In genomic region chr14:57760447-57761412, GRCm38 (mm10) we compare ENCODE assay signal across 16 mouse cellular contexts. TPM values are rescaled to one million over a fixed set of nuclear protein-coding genes. Genes with fewer than 3 reads are reported as not detected.
DNase-seq lines count a peak whose midpoint lies in the region; ATAC-seq and TF ChIP-seq lines count a peak whose summit lies in the region.
"Had no signal": no experiment of that assay in that cellular context is flagged by ENCODE, and none has a peak within 500 bp of the region (broad histone marks: within the 10 kb centered on the region; RNA-seq: fewer than 3 reads in every experiment).

No protein-coding gene starts in this region.

- H3K36me3 ChIP-seq in forebrain, embryonic 14.5 days (ENCODE audit: control insufficient read depth, insufficient read depth, low read length), result no peaks in the 10 kb centered on the region
- no peaks in the 10 kb centered on the region for H3K36me3 ChIP-seq in forebrain, embryonic 12.5 days (replicated peaks)
- H3K36me3 ChIP-seq in liver, postnatal 0 days (replicated peaks; ENCODE audit: insufficient read depth, low read length), result no peaks in the 10 kb centered on the region
- H3K36me3 ChIP-seq in liver, embryonic 12.5 days, result no peaks in the 10 kb centered on the region
- no peaks in the 10 kb centered on the region for H3K36me3 ChIP-seq in hindbrain, embryonic 13.5 days
- H3K36me3 ChIP-seq: liver, embryonic 13.5 days; midbrain, embryonic 13.5 days; neural tube, embryonic 13.5 days had no signal

- WGBS in forebrain, embryonic 14.5 days, result 37% methylated on average over 10 of the region's 10 CpGs
- WGBS in forebrain, embryonic 12.5 days, result 48% methylated on average over 10 of the region's 10 CpGs
- WGBS in liver, postnatal 0 days (ENCODE audit: insufficient replicate concordance), result 76% methylated on average over 10 of the region's 10 CpGs
- WGBS in liver, embryonic 12.5 days (ENCODE audit: insufficient replicate concordance), result 70% methylated on average over 10 of the region's 10 CpGs
- 42% methylated on average over 10 of the region's 10 CpGs for WGBS in hindbrain, embryonic 13.5 days

- no peak overlapping the region for H3K4me3 ChIP-seq in forebrain, embryonic 14.5 days (ENCODE audit: low read depth, low read length)
- H3K4me3 ChIP-seq in forebrain, embryonic 12.5 days (replicated peaks), result no peak overlapping the region
- no peak overlapping the region for H3K4me3 ChIP-seq in liver, postnatal 0 days (ENCODE audit: low read depth, low read length)
- H3K4me3 ChIP-seq in liver, embryonic 12.5 days, result no peak overlapping the region
- no peak overlapping the region for H3K4me3 ChIP-seq in hindbrain, embryonic 13.5 days
- H3K4me3 ChIP-seq: left cerebral cortex, adult 2 months; liver, embryonic 13.5 days; midbrain, embryonic 13.5 days; neural tube, embryonic 13.5 days had no signal

- H3K27ac ChIP-seq in forebrain, embryonic 14.5 days (ENCODE audit: low read depth, low read length), result no peak overlapping the region
- H3K27ac ChIP-seq in forebrain, embryonic 12.5 days, result no peak overlapping the region
- 0 out of 2 replicates have a peak overlapping the region, but pooled peaks have one; percentile 13 for H3K27ac ChIP-seq in liver, postnatal 0 days (ENCODE audit: low read depth)
- no peak overlapping the region for H3K27ac ChIP-seq in liver, embryonic 12.5 days
- no peak overlapping the region for H3K27ac ChIP-seq in hindbrain, embryonic 13.5 days
- H3K27ac ChIP-seq: left cerebral cortex, adult 2 months; liver, embryonic 13.5 days; midbrain, embryonic 13.5 days; neural tube, embryonic 13.5 days had no signal

- no peaks in the 10 kb centered on the region for H3K9me3 ChIP-seq in forebrain, embryonic 14.5 days (replicated peaks; ENCODE audit: control insufficient read depth, low read length)
- no peaks in the 10 kb centered on the region for H3K9me3 ChIP-seq in forebrain, embryonic 12.5 days
- no peaks in the 10 kb centered on the region for H3K9me3 ChIP-seq in liver, postnatal 0 days (ENCODE audit: low read length)
- no peaks in the 10 kb centered on the region for H3K9me3 ChIP-seq in liver, embryonic 12.5 days (replicated peaks)
- H3K9me3 ChIP-seq in hindbrain, embryonic 13.5 days, result no peaks in the 10 kb centered on the region
- H3K9me3 ChIP-seq: liver, embryonic 13.5 days; midbrain, embryonic 13.5 days; neural tube, embryonic 13.5 days had no signal

- TF ChIP-seq EP300 in liver, postnatal 0 days (IDR thresholded peaks at IDR 0.05; ENCODE audit: low read depth), result no peak

- ATAC-seq in forebrain, embryonic 14.5 days, result peak; percentile 29; the same call in 1 of the 2 replicates
- ATAC-seq in forebrain, embryonic 12.5 days (ENCODE audit: low FRiP score), result no peak
- no peak for ATAC-seq in liver, postnatal 0 days
- ATAC-seq in liver, embryonic 12.5 days, result no peak
- ATAC-seq in hindbrain, embryonic 13.5 days (ENCODE audit: low FRiP score), result 0 out of 2 replicates have a peak, but pooled peaks have one; percentile 28
- ATAC-seq: midbrain, embryonic 13.5 days had no signal

- TF ChIP-seq CTCF in liver, postnatal 0 days (IDR thresholded peaks at IDR 0.05; ENCODE audit: low read depth), result no peak

- H3K4me1 ChIP-seq in forebrain, embryonic 14.5 days (ENCODE audit: control insufficient read depth, insufficient read depth, low read length), result peaks cover 9% of the 10 kb centered on the region; the same call in 1 of the 2 replicates
- peaks cover 7% of the 10 kb centered on the region for H3K4me1 ChIP-seq in forebrain, embryonic 12.5 days
- H3K4me1 ChIP-seq in liver, postnatal 0 days (ENCODE audit: insufficient read depth), result peaks cover 19% of the 10 kb centered on the region
- peaks cover 23% of the 10 kb centered on the region for H3K4me1 ChIP-seq in liver, embryonic 12.5 days
- peaks cover 10% of the 10 kb centered on the region for H3K4me1 ChIP-seq in hindbrain, embryonic 13.5 days (replicated peaks)
- H3K4me1 ChIP-seq: midbrain, embryonic 13.5 days had no signal

- H3K27me3 ChIP-seq in forebrain, embryonic 14.5 days (replicated peaks; ENCODE audit: control insufficient read depth, insufficient read depth, low read length), result no peaks in the 10 kb centered on the region
- H3K27me3 ChIP-seq in forebrain, embryonic 12.5 days, result peaks cover 14% of the 10 kb centered on the region; the same call in 1 of the 2 replicates
- no peaks in the 10 kb centered on the region for H3K27me3 ChIP-seq in liver, postnatal 0 days (ENCODE audit: insufficient read depth, low read length)
- no peaks in the 10 kb centered on the region; the same call in 1 of the 2 replicates for H3K27me3 ChIP-seq in liver, embryonic 12.5 days (replicated peaks)
- no peaks in the 10 kb centered on the region for H3K27me3 ChIP-seq in hindbrain, embryonic 13.5 days
- H3K27me3 ChIP-seq: liver, embryonic 13.5 days; midbrain, embryonic 13.5 days; neural tube, embryonic 13.5 days had no signal

- no peak overlapping the region for H3K9ac ChIP-seq in forebrain, embryonic 14.5 days (ENCODE audit: low read length)
- no peak overlapping the region for H3K9ac ChIP-seq in forebrain, embryonic 12.5 days
- no peak overlapping the region for H3K9ac ChIP-seq in liver, postnatal 0 days (replicated peaks)
- H3K9ac ChIP-seq in liver, embryonic 12.5 days, result no peak overlapping the region
- H3K9ac ChIP-seq in hindbrain, embryonic 13.5 days, result no peak overlapping the region; the same call in 1 of the 2 replicates
- H3K9ac ChIP-seq: liver, embryonic 13.5 days; midbrain, embryonic 13.5 days; neural tube, embryonic 13.5 days had no signal

- peak; percentile 35 for DNase-seq in forebrain, embryonic 14.5 days (ENCODE audit: low spot score)
- no peak for DNase-seq in liver, postnatal 0 days
- peak; percentile 23 for DNase-seq in mesoderm, embryonic 11.5 days (ENCODE audit: low read depth, low spot score)
- no peak for DNase-seq in thymus, postnatal 25 days
- DNase-seq in cerebellum, adult 9-10 months, result no peak
- DNase-seq: adrenal gland, postnatal 25 days; B cell, adult 2 months; kidney, postnatal 25 days; liver, embryonic 13.5 days; retina, postnatal 1 day had no signal

- H3K4me2 ChIP-seq in forebrain, embryonic 14.5 days (ENCODE audit: low read length), result no peak overlapping the region
- no peak overlapping the region for H3K4me2 ChIP-seq in forebrain, embryonic 12.5 days
- H3K4me2 ChIP-seq in liver, postnatal 0 days (ENCODE audit: low read depth, low read length), result no peak overlapping the region
- H3K4me2 ChIP-seq in liver, embryonic 12.5 days, result no peak overlapping the region
- no peak overlapping the region for H3K4me2 ChIP-seq in hindbrain, embryonic 13.5 days
- H3K4me2 ChIP-seq: liver, embryonic 13.5 days; midbrain, embryonic 13.5 days; neural tube, embryonic 13.5 days had no signal

RNA-seq across cellular contexts. Expression of gene Lats2, which starts 2.5 kb away (rescaled TPM):
- 5.0 and 6.2 TPM in 2 replicates for polyA plus RNA-seq in forebrain, embryonic 14.5 days (2014; fragmentation: Nextera tagmentation; extraction: Ambion mirVana)
- 14.5 and 15.0 TPM in 2 replicates for polyA plus RNA-seq in forebrain, embryonic 12.5 days (2016; fragmentation: Nextera tagmentation; extraction: Ambion mirVana)
- 4.7 and 4.9 TPM in 2 replicates for polyA plus RNA-seq in liver, postnatal 0 days (2015; fragmentation: Nextera tagmentation; extraction: Ambion mirVana)
- polyA plus RNA-seq in liver, embryonic 12.5 days (2016; fragmentation: Nextera tagmentation; extraction: Ambion mirVana), result 6.6 and 7.3 TPM in 2 replicates
- polyA plus RNA-seq in hindbrain, embryonic 13.5 days (2015; fragmentation: Nextera tagmentation; extraction: Ambion mirVana), result 9.6 and 10.5 TPM in 2 replicates

RNA-seq across cellular contexts. Expression of gene Gm49361, which starts 14.8 kb away (rescaled TPM):
- not detected in 2 replicates for polyA plus RNA-seq in forebrain, embryonic 14.5 days (2014; fragmentation: Nextera tagmentation; extraction: Ambion mirVana)
- polyA plus RNA-seq in forebrain, embryonic 12.5 days (2016; fragmentation: Nextera tagmentation; extraction: Ambion mirVana), result not detected in 2 replicates
- polyA plus RNA-seq in liver, postnatal 0 days (2015; fragmentation: Nextera tagmentation; extraction: Ambion mirVana), result not detected in 2 replicates
- not detected in 2 replicates for polyA plus RNA-seq in liver, embryonic 12.5 days (2016; fragmentation: Nextera tagmentation; extraction: Ambion mirVana)
- polyA plus RNA-seq in hindbrain, embryonic 13.5 days (2015; fragmentation: Nextera tagmentation; extraction: Ambion mirVana), result not detected in 2 replicates
- polyA plus RNA-seq: liver, embryonic 13.5 days; midbrain, embryonic 13.5 days; neural tube, embryonic 13.5 days had no signal

RNA-seq across cellular contexts. Expression of gene Sap18, which starts 37.2 kb away (rescaled TPM):
- 21.1 and 31.7 TPM in 2 replicates for polyA plus RNA-seq in forebrain, embryonic 14.5 days (2014; fragmentation: Nextera tagmentation; extraction: Ambion mirVana)
- polyA plus RNA-seq in forebrain, embryonic 12.5 days (2016; fragmentation: Nextera tagmentation; extraction: Ambion mirVana), result 24.7 and 28.8 TPM in 2 replicates
- 11.1 and 12.2 TPM in 2 replicates for polyA plus RNA-seq in liver, postnatal 0 days (2015; fragmentation: Nextera tagmentation; extraction: Ambion mirVana)
- polyA plus RNA-seq in liver, embryonic 12.5 days (2016; fragmentation: Nextera tagmentation; extraction: Ambion mirVana), result 14.5 and 16.1 TPM in 2 replicates
- polyA plus RNA-seq in hindbrain, embryonic 13.5 days (2015; fragmentation: Nextera tagmentation; extraction: Ambion mirVana), result 22.0 and 30.5 TPM in 2 replicates

Comparison
In these comparisons a context has a peak if more than half of its experiments do, and no peak if none do; other contexts are left out.
1. ATAC-seq: peak in forebrain, embryonic 14.5 days (single experiment) and hindbrain, embryonic 13.5 days (single experiment); none in forebrain, embryonic 12.5 days (single experiment), liver, postnatal 0 days (single experiment) and liver, embryonic 12.5 days (single experiment).
2. DNase-seq: peak in forebrain, embryonic 14.5 days (single experiment) and mesoderm, embryonic 11.5 days (single experiment); none in liver, postnatal 0 days (single experiment), thymus, postnatal 25 days (single experiment) and cerebellum, adult 9-10 months (single experiment).